Mouse (Mus musculus): ENCODE data around the gene Il16. TPM values are rescaled to one million over a fixed set of nuclear protein-coding genes. Genes with fewer than 3 reads are reported as not detected.

The Il16 gene
- total and polyA plus RNA-seq, 2 experiments from 2014 or later, result 0.81 to 2.6 TPM

DNA sequence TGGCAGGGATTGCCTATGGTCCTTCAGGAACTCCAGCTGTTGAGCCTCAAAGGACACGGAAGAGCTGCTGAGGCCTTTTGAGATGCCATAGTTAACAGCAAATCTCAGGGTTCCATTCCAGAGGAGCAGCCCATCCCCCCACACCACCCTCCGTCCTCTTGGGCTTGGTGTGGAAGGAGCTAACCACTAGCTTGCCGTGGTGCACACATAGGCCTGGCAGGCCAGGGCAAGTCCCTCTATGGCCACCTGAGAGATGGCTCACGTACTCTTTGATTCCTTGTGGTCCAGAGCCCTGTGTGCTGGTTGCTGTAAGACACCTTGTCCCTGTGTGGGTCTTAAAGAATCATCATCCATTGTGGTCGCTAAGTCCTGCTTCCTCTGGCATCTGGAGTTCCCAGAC is 104.9 kb downstream of the Il16 start:
- H3K36me3 ChIP-seq (ENCODE audit: insufficient read depth, low read length), result no peaks in the 10 kb centered on the region

GRCm38 (mm10) chr7:83639084-83639483 is 106.4 kb downstream of the Il16 start:
- no peak overlapping the region for H3K4me3 ChIP-seq (ENCODE audit: low read length)
- no peak for ATAC-seq
- H3K4me1 ChIP-seq (ENCODE audit: insufficient read depth, low read length), result no peaks in the 10 kb centered on the region
- H3K4me2 ChIP-seq (ENCODE audit: low read depth, low read length), result no peak overlapping the region
- no peak overlapping the region for H3K9ac ChIP-seq (replicated peaks; ENCODE audit: low read length)
- WGBS, result 84% methylated on average over 3 of the region's 3 CpGs
- H3K27ac ChIP-seq, result no peak overlapping the region
- H3K36me3 ChIP-seq (ENCODE audit: insufficient read depth, low read length), result no peaks in the 10 kb centered on the region
- no peak for TF ChIP-seq CTCF (IDR thresholded peaks at IDR 0.05; ENCODE audit: low read depth)
- no peak for DNase-seq (ENCODE audit: low spot score)
- H3K9me3 ChIP-seq (ENCODE audit: low read length), result no peaks in the 10 kb centered on the region
- no peaks in the 10 kb centered on the region for H3K27me3 ChIP-seq (ENCODE audit: insufficient read depth, low read length)

More for the DNA sequence above, 104.9 kb downstream of the Il16 start:
- no peaks in the 10 kb centered on the region for H3K4me1 ChIP-seq (ENCODE audit: insufficient read depth, low read length)
- H3K4me2 ChIP-seq (ENCODE audit: low read depth, low read length), result no peak overlapping the region
- DNase-seq (ENCODE audit: low spot score) (no peak), ATAC-seq (no peak)
- no peak overlapping the region for H3K27ac ChIP-seq
- H3K27me3 ChIP-seq (ENCODE audit: insufficient read depth, low read length), result no peaks in the 10 kb centered on the region
- WGBS, result 92% methylated on average over 5 of the region's 5 CpGs
- no peak overlapping the region for H3K9ac ChIP-seq (replicated peaks; ENCODE audit: low read length)
- no peak overlapping the region for H3K4me3 ChIP-seq (ENCODE audit: low read length)
- H3K9me3 ChIP-seq (ENCODE audit: low read length), result no peaks in the 10 kb centered on the region
- TF ChIP-seq CTCF (IDR thresholded peaks at IDR 0.05; ENCODE audit: low read depth), result no peak

- DNase-seq (ENCODE audit: low spot score), result no peak
- TF ChIP-seq CTCF (IDR thresholded peaks at IDR 0.05; ENCODE audit: low read depth), result no peak
- no peak overlapping the region for H3K27ac ChIP-seq
- no peak overlapping the region for H3K4me3 ChIP-seq (ENCODE audit: low read length)
- no peaks in the 10 kb centered on the region for H3K4me1 ChIP-seq (ENCODE audit: insufficient read depth, low read length)
- H3K36me3 ChIP-seq (ENCODE audit: insufficient read depth, low read length), result no peaks in the 10 kb centered on the region
- H3K27me3 ChIP-seq (ENCODE audit: insufficient read depth, low read length), result no peaks in the 10 kb centered on the region
- H3K9me3 ChIP-seq (ENCODE audit: low read length), result no peaks in the 10 kb centered on the region
- H3K9ac ChIP-seq (replicated peaks; ENCODE audit: low read length), result no peak overlapping the region
- no peak overlapping the region for H3K4me2 ChIP-seq (ENCODE audit: low read depth, low read length)
- no peak for ATAC-seq
- WGBS, result 91% methylated on average over 8 of the region's 8 CpGs
These were observed 107.5 kb downstream of the Il16 start for GRCm38 (mm10) chr7:83637781-83638583.

GRCm38 (mm10) chr7:83636425-83636824 is 109.1 kb downstream of the Il16 start:
- DNase-seq (ENCODE audit: low spot score) (no peak), ATAC-seq (no peak)
- Histone ChIP-seq H3K4me1 (ENCODE audit: insufficient read depth, low read length) (peaks cover 2% of the 10 kb centered on the region; the same call in 1 of the 2 replicates), H3K36me3 (ENCODE audit: insufficient read depth, low read length) (no peaks in the 10 kb centered on the region), H3K4me3 (ENCODE audit: low read length) (no peak overlapping the region), H3K9ac (replicated peaks; ENCODE audit: low read length) (no peak overlapping the region), H3K4me2 (ENCODE audit: low read depth, low read length) (no peak overlapping the region), H3K27ac (no peak overlapping the region), H3K27me3 (ENCODE audit: insufficient read depth, low read length) (no peaks in the 10 kb centered on the region), H3K9me3 (ENCODE audit: low read length) (no peaks in the 10 kb centered on the region)
- TF ChIP-seq CTCF (IDR thresholded peaks at IDR 0.05; ENCODE audit: low read depth), result no peak
- WGBS, result 81% methylated on average over 8 of the region's 8 CpGs

GRCm38 (mm10) chr7:83635726-83636125 is 109.8 kb downstream of the Il16 start:
- 45% methylated on average over 2 of the region's 2 CpGs for WGBS
- Histone ChIP-seq H3K27me3 (ENCODE audit: insufficient read depth, low read length) (no peaks in the 10 kb centered on the region), H3K4me3 (ENCODE audit: low read length) (no peak overlapping the region), H3K9me3 (ENCODE audit: low read length) (no peaks in the 10 kb centered on the region), H3K4me1 (ENCODE audit: insufficient read depth, low read length) (peaks cover 9% of the 10 kb centered on the region; the same call in 1 of the 2 replicates), H3K4me2 (ENCODE audit: low read depth, low read length) (no peak overlapping the region), H3K9ac (replicated peaks; ENCODE audit: low read length) (no peak overlapping the region), H3K36me3 (ENCODE audit: insufficient read depth, low read length) (no peaks in the 10 kb centered on the region), H3K27ac (no peak overlapping the region)
- no peak for TF ChIP-seq CTCF (IDR thresholded peaks at IDR 0.05; ENCODE audit: low read depth)
- no peak for ATAC-seq
- peak; percentile 68 for DNase-seq (ENCODE audit: low spot score)

GRCm38 (mm10) chr7:83633856-83634255 is 111.7 kb downstream of the Il16 start:
- H3K4me2 ChIP-seq (ENCODE audit: low read depth, low read length), result no peak overlapping the region
- DNase-seq (ENCODE audit: low spot score), result no peak
- no peaks in the 10 kb centered on the region for H3K27me3 ChIP-seq (ENCODE audit: insufficient read depth, low read length)
- 86% methylated on average over 6 of the region's 6 CpGs for WGBS
- H3K4me3 ChIP-seq (ENCODE audit: low read length), result no peak overlapping the region
- no peak for TF ChIP-seq CTCF (IDR thresholded peaks at IDR 0.05; ENCODE audit: low read depth)
- peaks cover 15% of the 10 kb centered on the region; the same call in 1 of the 2 replicates for H3K4me1 ChIP-seq (ENCODE audit: insufficient read depth, low read length)
- ATAC-seq, result no peak
- H3K36me3 ChIP-seq (ENCODE audit: insufficient read depth, low read length), result no peaks in the 10 kb centered on the region
- no peak overlapping the region for H3K9ac ChIP-seq (replicated peaks; ENCODE audit: low read length)
- no peaks in the 10 kb centered on the region for H3K9me3 ChIP-seq (ENCODE audit: low read length)
- H3K27ac ChIP-seq, result no peak overlapping the region

DNA sequence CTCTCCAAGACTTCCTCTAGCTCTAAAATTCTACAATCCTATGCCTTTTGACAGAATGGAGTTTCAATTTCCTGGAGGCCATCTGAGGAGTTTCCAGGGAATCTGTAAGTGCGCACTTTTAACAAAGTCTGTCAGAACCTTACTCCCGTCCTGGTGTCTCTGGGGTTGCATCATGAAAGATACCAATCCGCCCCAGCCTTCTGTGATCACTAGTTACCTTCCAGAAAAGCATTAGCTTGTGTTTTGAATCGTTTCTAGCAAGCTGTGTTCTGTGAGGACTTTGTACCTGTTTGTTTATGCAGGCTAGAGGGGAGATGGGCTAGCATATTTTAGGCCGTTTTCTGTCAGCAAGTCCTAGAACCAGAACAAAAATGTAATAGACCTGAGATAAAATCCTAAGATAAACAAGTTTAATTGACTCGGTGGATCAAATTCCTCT is 112.8 kb downstream of the Il16 start:
- no peak overlapping the region for H3K9ac ChIP-seq (replicated peaks; ENCODE audit: low read length)
- H3K4me2 ChIP-seq (ENCODE audit: low read depth, low read length), result peak overlapping the region; percentile 85
- no peaks in the 10 kb centered on the region for H3K9me3 ChIP-seq (ENCODE audit: low read length)
- no peaks in the 10 kb centered on the region for H3K36me3 ChIP-seq (ENCODE audit: insufficient read depth, low read length)
- no peak for DNase-seq (ENCODE audit: low spot score)
- no peak for ATAC-seq
- H3K4me3 ChIP-seq (ENCODE audit: low read length), result peak overlapping the region; percentile 70
- WGBS, result 58% methylated on average over 6 of the region's 6 CpGs
- peaks cover 15% of the 10 kb centered on the region; the same call in 1 of the 2 replicates for H3K4me1 ChIP-seq (ENCODE audit: insufficient read depth, low read length)
- no peak for TF ChIP-seq CTCF (IDR thresholded peaks at IDR 0.05; ENCODE audit: low read depth)
- no peak overlapping the region for H3K27ac ChIP-seq
- H3K27me3 ChIP-seq (ENCODE audit: insufficient read depth, low read length), result no peaks in the 10 kb centered on the region

All from hindbrain, postnatal 0 days (tissue).